Mouse (Mus musculus) heart, postnatal 0 days (tissue): ENCODE data around the gene Cytl1. TPM values are rescaled to one million over a fixed set of nuclear protein-coding genes. Genes with fewer than 3 reads are reported as not detected.

Experiments
- ATAC-seq: fragments of 200-750 bp; cut with Nextera tagmentation; 2 replicates; pipeline ENCODE4 v1.8.0; 2017; ENCODE audit warnings: low read depth, moderate number of reproducible peaks, moderate library complexity; ENCODE audit not compliant: insufficient read depth
- DNase-seq: peaks from one replicate; pipeline ENCODE4 v3.0.0-alpha.2; 2016; ENCODE audit warnings: low spot score
- H3K27ac ChIP-seq: fragments of 300-500 bp; sonication (generic); 2 replicates; pipeline ENCODE4 v1.5.1; 2014; ENCODE audit warnings: low read depth, mild to moderate bottlenecking
- H3K27me3 ChIP-seq: fragments of 300-500 bp; sonication (generic); 2 replicates; pipeline ENCODE4 v1.6.1; 2014; ENCODE audit warnings: low read length, mixed read lengths; ENCODE audit not compliant: control insufficient read depth, insufficient read depth
- H3K36me3 ChIP-seq: fragments of 300-500 bp; sonication (generic); replicated peaks from 2 replicates; pipeline ENCODE4 v1.6.1; 2014; ENCODE audit warnings: low read length, mixed read lengths; ENCODE audit not compliant: control insufficient read depth, insufficient read depth
- H3K4me1 ChIP-seq: fragments of 300-500 bp; sonication (generic); 2 replicates; pipeline ENCODE4 v1.6.1; 2014; ENCODE audit warnings: antibody characterized with exemption; ENCODE audit not compliant: control insufficient read depth, insufficient read depth
- H3K4me2 ChIP-seq: fragments of 300-500 bp; sonication (generic); 2 replicates; pipeline ENCODE4 v1.6.1; 2014; ENCODE audit warnings: low read depth, mild to moderate bottlenecking, low read length, moderate library complexity
- H3K4me3 ChIP-seq: fragments of 300-500 bp; sonication (generic); 2 replicates; pipeline ENCODE4 v1.5.1; 2014; ENCODE audit warnings: low read depth, low read length
- H3K9ac ChIP-seq: fragments of 300-500 bp; sonication (generic); replicated peaks from 2 replicates; pipeline ENCODE4 v1.6.1; 2014; ENCODE audit warnings: low read depth, low read length, mixed read lengths
- H3K9me3 ChIP-seq: fragments of 300-500 bp; sonication (generic); replicated peaks from 2 replicates; pipeline ENCODE4 v1.6.1; 2016; ENCODE audit warnings: low read length; ENCODE audit not compliant: control insufficient read depth
- CTCF ChIP-seq: IDR thresholded peaks from 2 replicates; pipeline ENCODE4 v1.5.1; 2016; ENCODE audit warnings: antibody characterized with exemption, control low read depth, low read depth
- EP300 ChIP-seq: IDR thresholded peaks from 2 replicates; pipeline ENCODE4 v1.6.1; 2016; ENCODE audit warnings: antibody characterized with exemption, low read depth
- WGBS: fragments of 180-500 bp; shearing (Covaris S2); extraction: QIAGEN DNeasy Blood & Tissue Kit; methylation state at CpG from one replicate; pipeline ENCODE4 v1.1.7; 2014; 5-methylcytosine and 5-hydroxymethylcytosine counted together
- polyA plus RNA-seq: library from polyadenylated mRNA; unstranded; fragments of >200 nt; fragmentation: Nextera tagmentation; extraction: Ambion mirVana; gene quantifications from 2 replicates; pipeline ENCODE4 v1.2.1, GENCODE M21; 2015
- total RNA-seq: library from RNA; depleted of rRNA; stranded (reverse); fragments of >200 nt; gene quantifications from 2 replicates; pipeline ENCODE4 v1.2.3, GENCODE M21; 2014; ENCODE audit warnings: low replicate concordance

Cytl1 gene
- total and polyA plus RNA-seq, 2 experiments from 2014 or later: 15.9 to 19.6 TPM

GRCm38 (mm10) chr5:37708124-37708523, 27.2 kb upstream of the Cytl1 start:
- Histone ChIP-seq H3K27me3 (no peaks in the 10 kb centered on the region), H3K4me2 (no peak overlapping the region), H3K36me3 (no peaks in the 10 kb centered on the region), H3K4me1 (no peaks in the 10 kb centered on the region), H3K4me3 (no peak overlapping the region), H3K9ac (no peak overlapping the region), H3K9me3 (peaks cover 13% of the 10 kb centered on the region; the same call in 1 of the 2 replicates), H3K27ac (no peak overlapping the region)
- TF ChIP-seq EP300 (no peak), CTCF (peak; percentile 22)
- WGBS: 70% methylated on average over 3 of the region's 3 CpGs
- DNase-seq (no peak), ATAC-seq (no peak)

DNA sequence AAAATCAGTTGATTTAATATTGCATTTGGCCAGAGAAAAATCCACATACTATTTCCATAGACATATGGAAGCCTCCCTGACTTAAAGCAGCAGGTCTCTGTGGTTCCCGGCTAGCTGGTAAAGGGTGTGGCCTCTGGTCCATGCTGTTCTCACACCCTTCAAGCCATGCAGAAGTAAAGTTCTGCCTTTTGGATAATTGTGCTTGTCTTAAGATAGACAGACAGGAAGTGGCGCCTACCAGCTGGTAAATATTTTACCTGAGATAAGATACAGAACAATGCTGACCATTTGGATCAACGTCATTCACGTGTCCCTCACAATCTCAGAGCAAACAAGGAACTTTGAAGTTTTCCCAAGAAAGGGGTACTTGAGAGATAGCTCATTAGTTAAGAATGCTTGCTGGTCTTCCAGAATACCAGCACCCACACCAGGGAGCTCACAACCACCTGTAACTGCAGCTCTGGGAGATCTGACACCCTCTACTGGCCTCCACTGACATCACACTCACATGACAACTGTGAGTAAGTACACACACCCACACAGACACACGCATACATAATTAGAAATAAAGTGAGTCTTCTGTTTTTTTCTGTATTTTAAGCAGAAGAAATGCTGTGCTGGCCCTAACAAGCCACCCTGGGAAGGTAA, 25.9 kb upstream of the Cytl1 start:
- H3K9me3 ChIP-seq: peaks cover 13% of the 10 kb centered on the region; the same call in 1 of the 2 replicates
- H3K9ac ChIP-seq: no peak overlapping the region
- H3K27me3 ChIP-seq: no peaks in the 10 kb centered on the region
- no peak overlapping the region for H3K4me3 ChIP-seq
- H3K4me1 ChIP-seq: no peaks in the 10 kb centered on the region
- ATAC-seq (no peak), DNase-seq (no peak)
- H3K27ac ChIP-seq: no peak overlapping the region
- no peak overlapping the region for H3K4me2 ChIP-seq
- 70% methylated on average over 5 of the region's 5 CpGs for WGBS
- H3K36me3 ChIP-seq: no peaks in the 10 kb centered on the region
- TF ChIP-seq CTCF (no peak), EP300 (no peak)

DNA sequence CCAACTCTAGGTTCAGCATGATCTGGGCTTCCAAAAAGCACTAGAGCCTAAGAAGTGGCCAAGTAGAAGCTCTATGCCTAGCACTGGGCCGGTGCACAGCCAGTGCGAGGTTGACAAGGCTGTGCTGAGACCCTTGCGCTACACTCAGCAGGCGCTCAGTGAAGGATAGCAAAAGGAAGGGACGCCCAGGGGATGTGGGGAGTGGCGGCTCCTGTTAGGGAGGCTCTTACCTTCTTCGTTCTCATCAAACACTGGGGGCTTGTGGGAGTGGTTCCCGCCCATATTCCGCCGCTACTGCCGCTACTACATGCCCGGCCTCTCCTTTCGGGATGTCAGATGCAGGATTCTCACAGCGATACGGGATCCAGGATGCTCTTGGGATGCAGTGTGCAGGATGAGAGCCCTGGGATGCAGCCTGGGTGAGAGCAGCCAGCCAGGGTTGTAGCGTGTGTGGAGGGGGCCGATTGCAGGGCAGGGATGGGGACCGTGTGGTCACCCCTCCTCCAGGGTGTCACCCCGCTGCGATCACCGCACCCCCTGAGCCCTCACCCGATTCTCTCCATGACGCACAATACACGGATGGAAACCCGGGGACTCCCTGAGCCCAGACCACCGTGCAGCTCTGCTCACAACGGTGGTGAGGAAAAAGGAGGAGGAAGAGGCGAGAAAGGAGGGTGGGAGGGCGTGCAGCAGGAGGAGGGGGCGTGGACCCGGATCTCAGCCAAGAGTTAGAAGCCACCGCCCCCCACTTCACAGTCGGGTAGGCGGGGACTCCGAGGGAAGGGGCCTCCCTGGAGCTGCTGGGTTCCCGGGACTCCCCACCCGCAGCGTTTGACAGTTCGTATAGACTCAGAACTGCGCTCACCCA, 18.6 kb upstream of the Cytl1 start, which contains the start of gene Stk32b:
Stk32b (minus strand) TSS at position 667 of the 868 bp plus-strand sequence.
- Histone ChIP-seq H3K4me2 (peak within 1 kb of the TSS; percentile 60), H3K4me1 (no peaks in the 10 kb centered on the region), H3K9ac (no peak within 1 kb of the TSS), H3K27me3 (peaks cover 33% of the 10 kb centered on the region), H3K36me3 (no peaks in the 10 kb centered on the region), H3K27ac (no peak within 1 kb of the TSS), H3K4me3 (peak within 1 kb of the TSS; percentile 39), H3K9me3 (no peaks in the 10 kb centered on the region)
- DNase-seq: peak; percentile 38
- TF ChIP-seq CTCF (no peak), EP300 (no peak)
- WGBS: 1% methylated on average over 40 of the region's 40 CpGs
- peak; percentile 24; the same call in 1 of the 2 replicates for ATAC-seq

DNA sequence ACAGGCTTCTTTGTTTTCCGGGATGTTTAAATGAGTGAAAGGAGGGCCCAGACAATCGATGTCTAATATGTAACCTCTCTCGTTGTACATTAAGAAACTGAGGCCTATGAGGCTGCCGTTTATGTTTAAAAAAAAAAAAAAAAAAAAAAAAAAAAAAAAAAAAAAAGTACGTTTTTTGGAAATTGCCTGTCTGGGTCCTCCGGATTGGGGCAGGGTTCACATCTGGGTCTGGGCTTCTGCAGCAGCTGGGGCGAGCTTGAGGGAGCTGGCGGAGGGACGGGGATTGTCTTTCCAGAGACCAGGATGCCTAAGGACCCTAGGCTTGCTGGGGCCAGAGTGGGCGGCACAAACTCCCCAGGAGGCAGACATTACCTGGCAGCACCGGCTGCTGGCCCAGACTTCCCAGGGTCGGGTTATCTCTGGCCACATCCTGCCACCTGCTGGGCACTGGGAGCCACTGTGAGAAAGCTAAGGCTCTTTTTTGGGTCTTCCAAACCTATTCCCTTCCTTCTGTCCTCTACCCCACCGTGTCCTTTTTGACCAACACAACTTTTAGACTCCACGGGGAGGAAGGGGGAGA, 17.8 kb upstream of the Cytl1 start:
- ATAC-seq (peak; percentile 44; the same call in 1 of the 2 replicates), DNase-seq (peak; percentile 21)
- TF ChIP-seq CTCF (peak; percentile 65), EP300 (no peak)
- WGBS: 3% methylated on average over 14 of the region's 14 CpGs
- H3K4me1 ChIP-seq: no peaks in the 10 kb centered on the region
- H3K4me3 ChIP-seq: peak overlapping the region; percentile 39
- peaks cover 33% of the 10 kb centered on the region for H3K27me3 ChIP-seq
- no peaks in the 10 kb centered on the region for H3K36me3 ChIP-seq
- H3K9me3 ChIP-seq: no peaks in the 10 kb centered on the region
- no peak overlapping the region for H3K9ac ChIP-seq
- peak overlapping the region; percentile 60 for H3K4me2 ChIP-seq
- H3K27ac ChIP-seq: no peak overlapping the region

DNA sequence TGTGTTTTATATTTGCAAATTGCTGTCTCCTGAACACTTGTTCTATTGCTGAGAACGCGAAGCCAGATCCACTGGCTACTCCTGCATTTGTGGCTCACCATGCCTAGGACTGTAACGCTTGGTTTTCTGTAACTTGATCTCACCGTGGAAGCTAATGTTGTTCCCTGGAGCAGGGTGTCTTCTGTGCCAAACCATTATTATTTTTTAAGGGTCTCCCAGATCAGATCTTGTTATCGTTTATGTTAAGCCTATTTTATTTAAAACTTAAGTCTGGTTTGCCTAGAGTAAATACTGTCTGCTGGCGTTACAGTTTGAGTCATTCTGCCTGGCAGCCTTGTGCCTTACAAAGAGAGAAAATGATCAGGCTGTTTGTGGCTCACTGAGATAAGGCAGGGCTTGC, 14.6 kb upstream of the Cytl1 start:
- H3K9ac ChIP-seq: no peak overlapping the region
- TF ChIP-seq CTCF (no peak), EP300 (no peak)
- H3K4me3 ChIP-seq: no peak overlapping the region
- no peak overlapping the region for H3K27ac ChIP-seq
- no peaks in the 10 kb centered on the region for H3K36me3 ChIP-seq
- no peaks in the 10 kb centered on the region for H3K4me1 ChIP-seq
- DNase-seq: no peak
- H3K9me3 ChIP-seq: no peaks in the 10 kb centered on the region
- no peak overlapping the region for H3K4me2 ChIP-seq
- WGBS: 25% methylated on average over 6 of the region's 6 CpGs
- no peak for ATAC-seq
- peaks cover 32% of the 10 kb centered on the region for H3K27me3 ChIP-seq
